22 mouse cellular contexts compared by ENCODE assay signal in genomic region chr4:48617201-48617600, GRCm38 (mm10). TPM values are rescaled to one million over a fixed set of nuclear protein-coding genes. Genes with fewer than 3 reads are reported as not detected.
DNase-seq lines count a peak whose midpoint lies in the region; ATAC-seq and TF ChIP-seq lines count a peak whose summit lies in the region.
"Had no signal": no experiment of that assay in that cellular context is flagged by ENCODE, and none has a peak within 500 bp of the region (broad histone marks: within the 10 kb centered on the region; RNA-seq: fewer than 3 reads in every experiment).

No protein-coding gene starts in this region.

- H3K9ac ChIP-seq in heart, adult 2 months (ENCODE audit: low read depth, low read length): no peak overlapping the region
- no peak overlapping the region for H3K9ac ChIP-seq in midbrain, embryonic 15.5 days
- H3K9ac ChIP-seq: forebrain, embryonic 13.5 days; forebrain, embryonic 15.5 days; forebrain, postnatal 0 days had no signal

- intact Hi-C loops in heart, adult 2 months (cut with DNase I): no loop called here
- intact Hi-C loops in left cerebral cortex, postnatal 36 days (cut with DNase I): no loop called here

- no peaks in the 10 kb centered on the region for H3K27me3 ChIP-seq in heart, adult 2 months (ENCODE audit: control insufficient read depth, insufficient read depth, low read length)
- no peaks in the 10 kb centered on the region for H3K27me3 ChIP-seq in testis, adult 2 months (ENCODE audit: control insufficient read depth, insufficient read depth, low read length)
- H3K27me3 ChIP-seq in midbrain, embryonic 15.5 days (replicated peaks): no peaks in the 10 kb centered on the region
- H3K27me3 ChIP-seq: forebrain, embryonic 13.5 days; forebrain, embryonic 15.5 days; Patski had no signal

- no peak for TF ChIP-seq CTCF in heart, adult 2 months (IDR thresholded peaks at IDR 0.05)
- TF ChIP-seq CTCF in testis, adult 2 months (IDR thresholded peaks at IDR 0.05; ENCODE audit: control insufficient read depth, insufficient read depth, insufficient replicate concordance, low read depth, low read length): 0 out of 2 replicates have a peak, but pooled peaks have one; percentile 14

- ATAC-seq in midbrain, embryonic 15.5 days (replicated peaks): no peak
- ATAC-seq: activated CD4-positive, CD25-positive, alpha-beta regulatory T cell, adult 4 months; forebrain, embryonic 13.5 days; forebrain, embryonic 15.5 days; forebrain, postnatal 0 days; Patski had no signal

- no peak for TF ChIP-seq POLR2A in heart, adult 2 months (IDR thresholded peaks at IDR 0.05; ENCODE audit: insufficient read depth, low read depth, low read length)
- TF ChIP-seq POLR2A in testis, adult 2 months (IDR thresholded peaks at IDR 0.05; ENCODE audit: control insufficient read depth, low read depth, low read length): no peak; the same call in 1 of the 2 replicates

- DNase-seq in heart, adult 11 months: peak; percentile 74
- DNase-seq in heart, adult 2 months: no peak
- no peak for DNase-seq in testis, postnatal 10 days (ENCODE audit: low spot score)
- DNase-seq in R1 (ENCODE audit: low read depth, low spot score): peak; percentile 77
- peak; percentile 71 for DNase-seq in testis, postnatal 14 days (ENCODE audit: low spot score)
- DNase-seq in left cerebral cortex, postnatal 36 days (ENCODE audit: low spot score in 2 of 2): no peak
- DNase-seq: adrenal gland, adult 8-10 months; adrenal gland, postnatal 14 days; adrenal gland, postnatal 36 days; cerebellum, adult 11-12 months; cerebellum, adult 2 months; cerebellum, adult 9-10 months; cerebellum, postnatal 10 days; cerebellum, postnatal 25 days; forebrain, postnatal 0 days had no signal

- no peaks in the 10 kb centered on the region for H3K4me1 ChIP-seq in heart, adult 2 months (ENCODE audit: control insufficient read depth, insufficient read depth, low read length)
- H3K4me1 ChIP-seq in testis, adult 2 months (ENCODE audit: control insufficient read depth, insufficient read depth, low read length): peaks cover 7% of the 10 kb centered on the region
- H3K4me1 ChIP-seq in midbrain, embryonic 15.5 days: peaks cover 5% of the 10 kb centered on the region
- H3K4me1 ChIP-seq: forebrain, embryonic 13.5 days had no signal

- 95% methylated on average over 15 of the region's 15 CpGs for WGBS in heart, adult 2 months
- 97% methylated on average over 15 of the region's 15 CpGs for WGBS in midbrain, embryonic 15.5 days

- H3K4me3 ChIP-seq in heart, adult 2 months: no peak overlapping the region
- peak overlapping the region; percentile 67 for H3K4me3 ChIP-seq in testis, adult 2 months (ENCODE audit: control insufficient read depth, low read depth, low read length)
- no peak overlapping the region for H3K4me3 ChIP-seq in midbrain, embryonic 15.5 days
- H3K4me3 ChIP-seq: forebrain, embryonic 13.5 days; forebrain, embryonic 15.5 days had no signal

- no peak overlapping the region for H3K4me2 ChIP-seq in midbrain, embryonic 15.5 days
- H3K4me2 ChIP-seq: forebrain, embryonic 13.5 days; forebrain, embryonic 15.5 days had no signal

- H3K27ac ChIP-seq in heart, adult 2 months: no peak overlapping the region
- H3K27ac ChIP-seq in testis, adult 2 months (ENCODE audit: control insufficient read depth, insufficient read depth, low read depth, low read length): peak overlapping the region; percentile 27
- H3K27ac ChIP-seq in midbrain, embryonic 15.5 days: no peak overlapping the region
- H3K27ac ChIP-seq: forebrain, embryonic 13.5 days; forebrain, embryonic 15.5 days had no signal

- no peaks in the 10 kb centered on the region for H3K79me2 ChIP-seq in heart, adult 2 months (replicated peaks; ENCODE audit: control insufficient read depth, insufficient read depth, low read length)

- H3K36me3 ChIP-seq in heart, adult 2 months (ENCODE audit: control insufficient read depth, insufficient read depth, low read length): no peaks in the 10 kb centered on the region
- H3K36me3 ChIP-seq in testis, adult 2 months (ENCODE audit: control insufficient read depth, insufficient read depth, low read length): no peaks in the 10 kb centered on the region
- H3K36me3 ChIP-seq in midbrain, embryonic 15.5 days (replicated peaks): peaks cover 7% of the 10 kb centered on the region; the same call in 1 of the 2 replicates
- H3K36me3 ChIP-seq: G1E had no signal

- TF ChIP-seq EP300 in heart, adult 2 months (IDR thresholded peaks at IDR 0.05; ENCODE audit: insufficient read depth, low read depth, low read length): no peak

- H3K9me3 ChIP-seq in midbrain, embryonic 15.5 days: no peaks in the 10 kb centered on the region
- H3K9me3 ChIP-seq: forebrain, embryonic 13.5 days; forebrain, embryonic 15.5 days had no signal

RNA-seq across cellular contexts. Expression of gene Tmeff1, which starts 32.2 kb away (rescaled TPM):
- 10 to 100 TPM; 11.1 to 11.7 TPM for total RNA-seq in heart, adult 2 months (2021)
- 4.9 and 8.5 TPM in 2 replicates for polyA plus RNA-seq in heart, adult 2 months (2012; rRNA removed)
- polyA plus RNA-seq in testis, adult 2 months (2012; rRNA removed): 32.4 and 39.8 TPM in 2 replicates
- total RNA-seq in left cerebral cortex, postnatal 36 days (2021): 100 to 1,000 TPM; 114 to 135 TPM
- polyA plus RNA-seq in midbrain, embryonic 15.5 days (2015; fragmentation: Nextera tagmentation; extraction: Ambion mirVana): 293 and 312 TPM in 2 replicates
- total RNA-seq: G1E had no signal
- polyA plus RNA-seq: activated CD4-positive, CD25-positive, alpha-beta regulatory T cell, adult 4 months; G1E had no signal

RNA-seq across cellular contexts. Expression of gene Cavin4, which starts 46.1 kb away (rescaled TPM):
- 100 to 1,000 TPM; 102 to 107 TPM for total RNA-seq in heart, adult 2 months (2021)
- 22.1 and 53.3 TPM in 2 replicates for polyA plus RNA-seq in heart, adult 2 months (2012; rRNA removed)
- 0.65 and 0.71 TPM in 2 replicates for polyA plus RNA-seq in testis, adult 2 months (2012; rRNA removed)
- 1 to 10 TPM; 1.4 to 2.3 TPM for total RNA-seq in left cerebral cortex, postnatal 36 days (2021)
- 1.6 and 1.9 TPM in 2 replicates for polyA plus RNA-seq in midbrain, embryonic 15.5 days (2015; fragmentation: Nextera tagmentation; extraction: Ambion mirVana)
- polyA plus RNA-seq: activated CD4-positive, CD25-positive, alpha-beta regulatory T cell, adult 4 months; G1E had no signal

Comparison
In these comparisons a context has a peak if more than half of its experiments do, and no peak if none do; other contexts are left out.
1. DNase-seq: peak in heart, adult 11 months (single experiment), R1 (single experiment) and testis, postnatal 14 days (single experiment); none in heart, adult 2 months (0 of 2), testis, postnatal 10 days (single experiment) and left cerebral cortex, postnatal 36 days (0 of 2).